Mouse (Mus musculus): ENCODE data around the gene L2hgdh.

The L2hgdh gene

GRCm38 (mm10) chr12:69724711-69725460 is at the start of gene L2hgdh, which contains the start of gene Atp5s:
L2hgdh (minus strand) TSS chr12:69724873.
Atp5s (plus strand) TSS chr12:69724950.
- peak; percentile 96 for DNase-seq

GRCm38 (mm10) chr12:69768841-69769240 is 44.2 kb upstream of the L2hgdh start:
- DNase-seq: no peak

GRCm38 (mm10) chr12:69767476-69768258 is 43.0 kb upstream of the L2hgdh start:
- DNase-seq: no peak

GRCm38 (mm10) chr12:69766185-69766904 is 41.7 kb upstream of the L2hgdh start:
- DNase-seq: no peak

- DNase-seq: no peak
These were observed 40.9 kb upstream of the L2hgdh start for GRCm38 (mm10) chr12:69765543-69765942.

- no peak for DNase-seq
These were observed 36.9 kb upstream of the L2hgdh start for GRCm38 (mm10) chr12:69761603-69762002.

GRCm38 (mm10) chr12:69760743-69761406 is 36.2 kb upstream of the L2hgdh start:
- no peak for DNase-seq

GRCm38 (mm10) chr12:69760014-69760413 is 35.3 kb upstream of the L2hgdh start:
- DNase-seq: no peak

GRCm38 (mm10) chr12:69759267-69759885 is 34.7 kb upstream of the L2hgdh start:
- no peak for DNase-seq

GRCm38 (mm10) chr12:69758221-69759185 is 33.8 kb upstream of the L2hgdh start:
- DNase-seq: peak; percentile 48

GRCm38 (mm10) chr12:69757418-69758141 is 32.9 kb upstream of the L2hgdh start:
- peak; percentile 92 for DNase-seq

- DNase-seq: no peak
These were observed 31.3 kb upstream of the L2hgdh start for GRCm38 (mm10) chr12:69756015-69756414.

- no peak for DNase-seq
These were observed 29.3 kb upstream of the L2hgdh start for GRCm38 (mm10) chr12:69753936-69754335.

- no peak for DNase-seq
These were observed 27.2 kb upstream of the L2hgdh start for GRCm38 (mm10) chr12:69751864-69752341.

GRCm38 (mm10) chr12:69744138-69744537 is 19.5 kb upstream of the L2hgdh start:
- no peak for DNase-seq

GRCm38 (mm10) chr12:69741965-69742364 is 17.3 kb upstream of the L2hgdh start:
- DNase-seq: no peak

- DNase-seq: no peak
These were observed 9.2 kb upstream of the L2hgdh start for GRCm38 (mm10) chr12:69733923-69734322.

- peak; percentile 63 for DNase-seq
These were observed 8.8 kb upstream of the L2hgdh start for GRCm38 (mm10) chr12:69733518-69733917.

GRCm38 (mm10) chr12:69732221-69732620 is 7.5 kb upstream of the L2hgdh start:
- DNase-seq: no peak

GRCm38 (mm10) chr12:69730306-69730705 is 5.6 kb upstream of the L2hgdh start:
- no peak for DNase-seq
